Mouse (Mus musculus) layer of hippocampus, adult 8-10 months (tissue): ENCODE measurements around the gene Tusc2. TPM values are rescaled to one million over a fixed set of nuclear protein-coding genes. Genes with fewer than 3 reads are reported as not detected.
"Not testable (repeated sequence)": the region's sequence is repeated elsewhere in the genome, so short reads cannot be mapped to it uniquely, and the experiment has no call there.

Experiments
- DNase-seq, 2 experiments: peaks; one replicate each; pipeline ENCODE4 v3.0.0; 2022; ENCODE audit warnings: low spot score in 2 of 2
- total RNA-seq, 4 experiments: library from RNA; stranded (reverse); gene quantifications; 2 replicates each; pipeline ENCODE4 v1.2.4; 2022

Tusc2 gene
- total RNA-seq, 4 experiments from 2014 or later: 73.2 to 83.4 (median 76.0) TPM

- no peak for DNase-seq
Measured at GRCm38 (mm10) chr9:107545199-107545598, 17.9 kb upstream of the Tusc2 start.

GRCm38 (mm10) chr9:107545602-107546001 is 17.5 kb upstream of the Tusc2 start:
- peak in 1 of 2 experiments; percentile 78 for DNase-seq

DNA sequence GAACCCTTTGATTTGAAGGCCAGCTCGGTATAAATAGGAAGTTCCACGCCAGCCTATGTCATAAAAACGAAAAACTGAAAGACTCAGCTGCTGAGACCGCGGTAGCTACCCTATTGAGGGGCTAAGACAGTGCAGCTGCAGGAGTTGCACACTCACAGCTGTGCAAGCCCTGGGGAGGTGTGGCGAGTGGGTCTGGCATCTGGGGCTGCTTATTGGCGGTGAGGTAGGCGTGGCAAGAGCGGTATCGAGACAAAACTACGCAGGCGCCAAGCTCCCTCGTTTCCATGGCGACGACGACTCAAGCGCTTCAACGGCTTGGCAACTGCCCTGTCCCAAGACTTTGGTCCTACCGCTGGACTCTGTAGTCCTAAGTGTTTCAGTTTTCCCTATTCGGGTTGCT is 16.0 kb upstream of the Tusc2 start, which contains the start of gene Zmynd10:
Zmynd10 (plus strand) TSS at position 273 of the 400 bp plus-strand sequence.
- peak; percentile 87 to 88 for DNase-seq

DNA sequence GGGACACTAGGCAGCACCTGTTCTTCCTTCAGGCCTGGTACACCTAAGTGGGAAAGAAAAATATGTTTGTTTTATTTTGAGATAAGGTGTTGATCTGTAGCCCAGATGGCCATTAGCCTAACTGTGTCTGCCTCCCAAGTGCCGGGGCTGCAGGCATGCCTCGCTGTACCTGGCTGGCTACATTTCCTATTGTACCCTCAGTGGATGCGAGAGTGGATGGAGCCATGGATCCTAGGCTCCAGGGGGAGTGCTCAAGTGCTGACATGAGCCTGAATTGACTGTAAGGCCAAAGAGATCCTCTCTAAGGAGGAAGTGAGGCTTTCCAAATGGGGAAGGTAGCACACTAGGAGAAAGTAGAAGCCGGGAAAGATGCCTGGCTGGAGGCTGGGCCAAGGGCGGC is 15.1 kb upstream of the Tusc2 start:
- no peak for DNase-seq

GRCm38 (mm10) chr9:107548820-107549219 is 14.2 kb upstream of the Tusc2 start:
- no peak for DNase-seq

- no peak for DNase-seq
Measured at GRCm38 (mm10) chr9:107549297-107550074, 13.6 kb upstream of the Tusc2 start.

DNA sequence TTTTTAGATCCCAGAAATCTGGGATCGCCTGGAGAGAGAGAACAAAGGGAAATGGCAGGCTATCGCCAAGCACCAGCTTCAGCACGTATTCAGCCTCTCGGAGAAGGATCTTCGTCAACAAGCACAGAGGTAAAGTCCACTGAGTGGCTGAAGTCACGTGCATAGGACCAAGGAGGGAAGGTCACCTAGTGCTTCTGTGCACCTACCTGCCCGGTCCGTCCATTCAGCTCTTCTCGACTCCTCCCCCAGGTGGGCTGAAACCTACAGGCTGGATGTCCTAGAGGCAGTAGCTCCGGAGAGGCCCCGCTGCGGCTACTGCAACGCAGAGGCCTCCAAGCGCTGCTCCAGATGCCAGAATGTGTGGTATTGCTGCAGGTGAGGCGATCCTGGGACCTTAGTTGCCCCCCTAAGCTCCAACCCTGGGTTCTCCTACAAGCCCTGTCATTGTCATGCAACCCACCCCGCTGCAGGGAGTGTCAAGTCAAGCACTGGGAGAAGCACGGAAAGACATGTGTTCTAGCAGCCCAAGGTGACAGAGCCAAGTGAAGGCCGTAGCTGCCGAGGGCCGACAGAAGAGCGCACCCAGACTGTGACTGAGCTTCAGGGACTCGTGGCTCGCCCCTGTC is 12.5 kb upstream of the Tusc2 start:
- DNase-seq: no peak

DNA sequence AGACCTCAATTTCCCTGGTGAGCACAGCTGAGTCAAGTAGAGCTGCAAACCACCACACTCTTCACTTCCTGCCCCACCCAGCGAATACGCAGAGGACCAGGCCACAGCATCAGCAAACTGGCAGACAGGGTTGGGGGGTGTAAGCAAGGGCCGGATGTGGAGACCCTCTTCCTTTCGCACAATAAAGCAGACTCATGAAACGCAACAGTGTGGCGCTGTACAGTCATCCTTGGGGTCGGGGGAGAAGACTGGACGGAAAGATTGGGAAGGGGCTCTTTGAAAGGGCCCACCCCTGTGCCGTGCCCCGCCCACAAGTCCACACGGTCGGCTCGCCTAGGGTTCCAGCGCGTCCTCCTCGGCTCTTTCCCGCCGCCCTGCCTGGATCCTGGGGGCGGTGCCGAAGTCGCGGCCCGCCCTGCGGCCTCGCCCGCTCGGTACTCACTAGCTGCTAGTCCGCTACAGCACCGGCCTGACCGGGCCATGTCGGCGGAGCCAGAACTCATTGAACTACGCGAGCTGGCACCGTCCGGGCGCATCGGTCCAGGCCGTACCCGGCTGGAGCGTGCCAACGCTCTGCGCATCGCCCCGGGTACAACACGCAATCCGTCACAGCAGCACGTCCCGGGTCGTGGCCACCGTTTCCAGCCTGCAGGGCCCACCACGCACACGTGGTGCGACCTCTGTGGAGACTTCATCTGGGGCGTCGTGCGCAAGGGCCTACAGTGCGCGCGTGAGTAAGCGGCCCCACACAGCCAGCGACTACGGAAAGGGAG is 11.8 kb upstream of the Tusc2 start, which contains the start of gene Rassf1:
Rassf1 (plus strand) TSS at position 439 of the 773 bp plus-strand sequence.
- DNase-seq: no peak

DNA sequence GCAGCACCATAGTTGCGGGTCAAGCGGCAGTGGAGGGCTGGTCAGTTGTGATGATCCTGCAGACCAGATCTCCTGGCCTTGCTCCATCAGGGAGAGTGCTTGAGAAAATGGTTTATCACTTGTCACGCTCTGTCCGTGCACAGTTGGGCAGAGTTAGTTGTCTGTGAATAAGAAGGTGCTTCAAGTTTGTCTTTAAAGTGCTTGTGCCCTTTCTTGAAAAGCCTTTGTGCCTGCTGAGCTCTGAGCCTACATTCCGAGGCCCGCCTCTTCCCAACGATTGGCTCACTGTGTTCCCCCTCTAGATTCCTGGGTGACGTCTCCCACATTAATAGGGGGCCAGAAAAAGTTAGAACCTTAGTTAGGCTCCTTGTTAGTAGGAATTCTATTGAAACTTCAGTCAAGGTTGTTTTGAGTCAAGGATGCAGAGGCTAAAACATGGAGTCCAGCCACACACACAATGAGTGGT is 11.1 kb upstream of the Tusc2 start:
- DNase-seq: no peak

DNA sequence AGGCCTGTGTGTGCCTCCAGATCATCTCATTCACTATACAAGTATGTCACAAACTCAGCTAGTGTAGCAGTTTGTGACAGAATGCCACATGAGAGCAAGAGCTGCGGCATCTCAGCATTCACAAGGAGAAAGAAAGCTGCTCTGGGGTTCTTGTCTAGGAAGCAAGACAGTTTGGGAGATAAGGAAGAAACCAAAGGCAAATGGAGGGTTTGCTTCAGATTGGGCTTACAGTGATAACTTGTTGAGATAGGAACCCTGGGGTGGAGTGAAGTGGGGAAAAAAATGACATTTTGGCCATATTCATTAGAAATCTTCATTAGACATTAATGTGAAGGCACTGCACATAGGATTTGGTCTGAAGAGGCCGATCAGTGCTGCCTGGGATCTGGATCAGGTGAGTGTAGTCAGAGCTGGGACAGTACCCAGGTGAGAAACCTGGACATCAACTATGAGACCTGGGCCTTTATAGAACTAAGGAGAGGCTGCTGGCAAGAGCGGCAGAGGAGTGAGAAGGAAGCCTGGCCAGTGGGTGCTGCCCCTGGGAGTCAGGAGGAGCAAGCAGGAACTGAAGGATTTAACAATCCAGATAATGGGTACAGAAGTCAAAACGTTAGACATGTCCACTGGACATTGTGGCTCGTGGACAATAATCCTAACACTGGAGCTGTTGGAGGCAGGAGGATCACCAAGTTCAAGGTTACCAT is 10.2 kb upstream of the Tusc2 start:
- DNase-seq: no peak

DNA sequence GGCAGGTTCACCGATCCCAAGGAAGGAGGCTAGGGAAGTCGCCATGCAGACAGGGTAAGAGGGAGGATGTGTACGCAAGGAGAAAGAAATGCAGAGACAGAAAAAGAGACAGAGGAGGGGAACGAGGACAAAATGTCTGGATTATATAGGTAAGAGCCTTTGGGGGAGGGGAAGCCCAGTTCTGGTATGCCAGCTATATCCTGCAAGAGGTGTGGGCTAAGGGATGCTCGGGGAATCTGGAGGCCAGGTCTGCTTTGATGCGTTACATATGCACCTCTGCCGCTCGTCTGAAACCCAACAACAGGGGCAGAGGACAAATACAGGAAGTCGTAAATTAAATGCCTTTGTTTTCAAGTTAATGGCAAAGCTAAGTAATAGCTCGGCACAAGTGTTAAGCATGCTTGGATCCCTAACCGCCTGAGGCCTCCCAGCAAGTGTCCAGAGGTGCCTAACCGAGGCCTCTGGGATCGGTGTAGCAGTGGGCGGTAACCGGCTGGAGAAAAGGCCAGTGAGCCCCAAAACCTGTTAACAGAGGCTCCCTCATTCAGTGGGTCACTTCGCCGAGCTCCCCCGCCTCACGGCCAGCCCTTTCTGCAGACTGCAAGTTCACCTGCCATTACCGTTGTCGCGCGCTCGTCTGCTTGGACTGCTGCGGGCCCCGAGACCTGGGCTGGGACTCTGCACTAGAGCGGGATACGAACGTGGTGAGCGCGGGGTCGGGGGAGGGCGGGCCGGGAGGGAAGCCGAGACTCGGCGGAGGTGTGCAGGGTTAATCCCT is 9.3 kb upstream of the Tusc2 start:
- DNase-seq: no peak

DNA sequence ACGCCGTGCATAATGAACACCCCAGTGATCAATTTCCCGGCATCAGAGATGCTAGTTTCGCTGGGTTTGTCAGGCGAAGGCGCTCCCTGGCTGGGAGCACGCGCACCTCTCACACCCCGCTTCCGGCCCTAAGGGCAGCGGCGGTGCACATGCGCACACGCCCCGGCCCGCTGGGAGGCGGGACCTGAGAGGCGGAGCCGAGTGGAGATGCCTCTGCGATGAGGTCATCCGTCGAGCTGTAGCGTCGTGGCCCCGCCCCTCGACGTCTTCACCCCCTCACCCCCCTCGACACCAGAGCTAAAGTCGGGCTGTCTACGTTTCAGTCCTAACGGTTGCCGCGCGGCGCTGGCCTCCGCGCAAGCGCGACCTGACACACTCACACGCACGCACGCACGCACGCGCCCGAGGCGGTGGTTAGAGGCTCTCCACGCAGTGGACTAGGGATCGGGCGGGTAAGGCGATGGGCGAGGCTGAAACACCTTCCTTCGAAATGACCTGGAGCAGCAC is 8.7 kb upstream of the Tusc2 start:
- DNase-seq: peak; percentile 92 to 93

DNA sequence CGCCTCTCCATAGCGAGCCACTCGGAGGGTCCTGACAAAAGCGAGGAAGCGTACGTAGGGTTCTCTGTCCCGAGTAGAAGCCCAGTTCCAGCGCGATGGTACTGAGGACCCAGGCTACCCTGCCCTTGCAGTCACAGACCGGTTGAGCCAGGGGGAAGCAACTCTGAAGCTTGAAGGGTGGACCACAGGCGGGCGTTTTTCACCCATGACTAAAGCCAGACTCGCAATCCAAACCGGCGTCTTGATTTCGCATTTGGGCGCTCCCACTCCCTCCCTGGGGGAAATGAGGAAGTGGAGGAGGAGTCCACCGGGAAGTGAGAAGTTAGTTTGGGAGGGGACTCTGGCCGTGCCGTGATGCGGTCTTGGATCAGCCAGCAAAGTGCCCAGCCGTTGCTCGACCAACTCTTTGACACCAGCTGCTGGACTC is 8.0 kb upstream of the Tusc2 start:
- no peak for DNase-seq

DNA sequence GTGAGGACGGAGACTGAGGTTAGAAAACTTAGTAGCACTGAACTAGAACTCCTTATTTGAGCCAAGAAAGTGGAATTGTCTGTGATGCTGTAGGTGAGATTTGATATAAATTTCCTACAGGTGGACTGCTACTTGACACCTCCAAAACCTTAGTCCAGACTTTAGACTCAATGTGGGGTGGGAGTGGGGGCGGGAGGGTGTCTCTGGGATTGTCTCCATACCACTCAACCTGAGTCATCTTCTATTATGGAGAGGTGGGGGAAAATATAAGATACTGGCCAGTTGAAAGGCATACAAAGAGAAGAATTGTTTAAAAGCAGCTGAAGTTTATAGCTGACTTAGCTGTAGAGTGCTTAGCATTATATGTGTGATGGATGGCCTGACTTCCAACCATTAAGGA is 7.4 kb upstream of the Tusc2 start:
- DNase-seq: no peak

DNA sequence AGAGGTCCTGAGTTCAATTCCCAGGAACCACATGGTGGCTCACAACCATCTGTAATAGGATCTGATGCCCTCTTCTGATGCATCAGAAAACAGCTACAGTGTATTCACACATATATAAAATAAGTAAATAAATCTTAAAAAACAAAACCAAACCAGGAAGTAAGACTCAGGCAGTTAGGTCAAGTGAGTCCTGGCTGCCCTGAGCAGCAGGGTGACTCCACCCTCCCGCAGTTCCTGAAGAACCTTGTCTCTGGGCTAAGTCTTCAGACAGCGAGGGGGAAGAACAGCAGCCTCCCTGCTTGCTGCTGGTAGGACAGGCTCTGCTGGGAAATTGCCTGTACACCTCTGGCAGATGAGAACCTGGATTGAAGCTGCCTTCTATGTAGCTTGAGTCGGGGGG is 6.7 kb upstream of the Tusc2 start:
- no peak for DNase-seq

- not testable (repeated sequence) for DNase-seq
Measured at GRCm38 (mm10) chr9:107565556-107565955, 2.5 kb downstream of the Tusc2 start.

- DNase-seq: peak in 1 of 2 experiments; percentile 73
Measured at GRCm38 (mm10) chr9:107566041-107566709, 3.1 kb downstream of the Tusc2 start.

DNA sequence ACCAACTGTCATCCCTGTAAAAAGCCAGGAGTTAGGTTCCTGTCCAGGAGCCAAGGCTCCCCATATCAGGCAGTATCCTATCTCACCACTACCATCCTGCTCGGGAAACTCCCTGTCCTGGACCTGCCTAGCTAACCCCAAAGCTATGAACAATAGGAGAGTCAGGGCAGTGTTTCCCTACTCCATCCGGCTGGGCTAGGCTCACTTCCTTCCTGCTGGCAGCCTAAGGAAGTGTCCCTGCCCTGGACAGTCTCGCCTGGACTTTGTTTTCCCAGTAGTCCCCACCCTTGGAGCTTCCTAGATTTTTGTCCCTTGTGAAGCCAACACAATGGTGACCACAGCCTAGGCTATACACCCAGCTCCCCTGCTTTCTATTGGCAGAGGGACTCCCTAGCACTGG is 3.8 kb downstream of the Tusc2 start:
- DNase-seq: no peak

- DNase-seq: no peak
Measured at GRCm38 (mm10) chr9:107567702-107568319, 4.8 kb downstream of the Tusc2 start, which contains the start of gene Hyal2. Hyal2 (plus strand) TSS chr9:107567945.
